Mouse (Mus musculus): ENCODE measurements around the gene Fryl.

DNA sequence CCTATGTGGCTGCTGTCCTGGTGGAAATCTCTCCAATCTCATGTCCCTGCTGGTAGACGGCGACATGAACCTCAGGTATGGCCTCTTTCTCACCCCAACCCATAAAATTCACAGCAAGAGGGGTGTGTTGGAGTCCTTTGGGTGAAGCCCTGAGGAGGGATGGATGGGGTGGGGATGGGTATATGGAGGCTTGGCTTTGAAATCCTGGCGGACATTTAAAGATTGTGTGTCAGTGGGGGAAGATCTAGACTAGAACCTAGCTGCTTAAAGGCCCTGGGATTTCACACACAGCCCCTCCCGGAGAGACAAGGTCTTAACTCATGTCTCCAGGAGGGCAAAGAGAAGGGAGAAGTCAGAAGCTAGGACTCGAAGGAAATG is 248.8 kb downstream of the Fryl start:
- no peak for TF ChIP-seq GATA1 (IDR thresholded peaks at IDR 0.05; ENCODE audit: low read length)
- TF ChIP-seq TAL1 (IDR thresholded peaks at IDR 0.05; ENCODE audit: low read length): no peak

All from erythroblast, embryonic 14.5 days (primary cell).